Mouse (Mus musculus): ENCODE measurements at regions not wholly inside any gene's neighbourhood (a gene's known extent, or its start where the extent isn't known, plus 50 kb on each side); places are given as distances from the start of the nearest gene placed in this dataset.

GRCm38 (mm10) chr1:63946834-63947233 is 175.2 kb downstream of the Klf7 start:
- no peaks in the 10 kb centered on the region for H3K27me3 ChIP-seq (replicated peaks)
- no peak overlapping the region for H3K4me2 ChIP-seq (replicated peaks)
- no peak overlapping the region for H3K9ac ChIP-seq
- no peaks in the 10 kb centered on the region for H3K9me3 ChIP-seq
- H3K36me3 ChIP-seq, result no peaks in the 10 kb centered on the region
- no peak overlapping the region for H3K27ac ChIP-seq
- ATAC-seq (ENCODE audit: low FRiP score, low read depth), result no peak
- H3K4me3 ChIP-seq, result no peak overlapping the region
- 83% methylated on average over 5 of the region's 5 CpGs for WGBS
- no peaks in the 10 kb centered on the region; the same call in 1 of the 2 replicates for H3K4me1 ChIP-seq

- H3K9ac ChIP-seq, result no peak overlapping the region
- H3K4me3 ChIP-seq, result no peak overlapping the region
- no peaks in the 10 kb centered on the region for H3K36me3 ChIP-seq
- no peak overlapping the region for H3K4me2 ChIP-seq (replicated peaks)
- no peaks in the 10 kb centered on the region; the same call in 1 of the 2 replicates for H3K4me1 ChIP-seq
- H3K9me3 ChIP-seq, result no peaks in the 10 kb centered on the region
- no peaks in the 10 kb centered on the region for H3K27me3 ChIP-seq (replicated peaks)
- 44% methylated on average over 3 of the region's 3 CpGs for WGBS
- ATAC-seq (ENCODE audit: low FRiP score, low read depth), result no peak
- no peak overlapping the region for H3K27ac ChIP-seq
Measured at GRCm38 (mm10) chr1:63944786-63945185, 175.7 kb upstream of the 4933402D24Rik start.

GRCm38 (mm10) chr1:63938416-63938815 is 169.3 kb upstream of the 4933402D24Rik start:
- Histone ChIP-seq H3K27me3 (replicated peaks) (0 out of 2 replicates have a peak, but pooled peaks cover 3% of the 10 kb centered on the region), H3K9me3 (no peaks in the 10 kb centered on the region), H3K4me1 (no peaks in the 10 kb centered on the region), H3K9ac (no peak overlapping the region), H3K27ac (no peak overlapping the region), H3K36me3 (no peaks in the 10 kb centered on the region), H3K4me2 (replicated peaks) (no peak overlapping the region), H3K4me3 (no peak overlapping the region)
- WGBS, result 72% methylated on average over 4 of the region's 4 CpGs
- ATAC-seq (ENCODE audit: low FRiP score, low read depth), result no peak

- H3K4me3 ChIP-seq, result no peak overlapping the region
- no peak overlapping the region for H3K4me2 ChIP-seq (replicated peaks)
- no peak overlapping the region for H3K27ac ChIP-seq
- WGBS, result 49% methylated on average over 3 of the region's 3 CpGs
- H3K9me3 ChIP-seq, result no peaks in the 10 kb centered on the region
- no peak for ATAC-seq (ENCODE audit: low FRiP score, low read depth)
- H3K36me3 ChIP-seq, result no peaks in the 10 kb centered on the region
- H3K4me1 ChIP-seq, result no peaks in the 10 kb centered on the region
- H3K27me3 ChIP-seq (replicated peaks), result 0 out of 2 replicates have a peak, but pooled peaks cover 3% of the 10 kb centered on the region
- H3K9ac ChIP-seq, result no peak overlapping the region
Measured at GRCm38 (mm10) chr1:63937480-63937879, 168.4 kb upstream of the 4933402D24Rik start.

GRCm38 (mm10) chr1:63934570-63935280 is 165.7 kb upstream of the 4933402D24Rik start:
- ATAC-seq (ENCODE audit: low FRiP score, low read depth), result no peak
- H3K36me3 ChIP-seq, result no peaks in the 10 kb centered on the region

GRCm38 (mm10) chr1:63932484-63932883 is 163.4 kb upstream of the 4933402D24Rik start:
- Histone ChIP-seq H3K9me3 (no peaks in the 10 kb centered on the region), H3K27me3 (replicated peaks) (0 out of 2 replicates have a peak, but pooled peaks cover 3% of the 10 kb centered on the region), H3K27ac (no peak overlapping the region), H3K9ac (no peak overlapping the region), H3K4me1 (no peaks in the 10 kb centered on the region), H3K36me3 (no peaks in the 10 kb centered on the region), H3K4me2 (replicated peaks) (no peak overlapping the region), H3K4me3 (no peak overlapping the region)
- 41% methylated on average over 9 of the region's 9 CpGs for WGBS
- no peak for ATAC-seq (ENCODE audit: low FRiP score, low read depth)

More at GRCm38 (mm10) chr1:63934570-63935280, 165.7 kb upstream of the 4933402D24Rik start:
- no peak overlapping the region for H3K27ac ChIP-seq
- no peak overlapping the region for H3K4me2 ChIP-seq (replicated peaks)
- 0 out of 2 replicates have a peak, but pooled peaks cover 3% of the 10 kb centered on the region for H3K27me3 ChIP-seq (replicated peaks)
- WGBS, result 94% methylated on average over 8 of the region's 8 CpGs
- H3K9me3 ChIP-seq, result no peaks in the 10 kb centered on the region
- H3K9ac ChIP-seq, result no peak overlapping the region
- H3K4me1 ChIP-seq, result no peaks in the 10 kb centered on the region
- H3K4me3 ChIP-seq, result no peak overlapping the region

- Histone ChIP-seq H3K4me3 (no peak overlapping the region), H3K36me3 (no peaks in the 10 kb centered on the region), H3K4me1 (no peaks in the 10 kb centered on the region), H3K27ac (no peak overlapping the region), H3K27me3 (replicated peaks) (no peaks in the 10 kb centered on the region), H3K4me2 (replicated peaks) (no peak overlapping the region), H3K9me3 (no peaks in the 10 kb centered on the region), H3K9ac (no peak overlapping the region)
- no peak for ATAC-seq (ENCODE audit: low FRiP score, low read depth)
- 87% methylated on average over 4 of the region's 4 CpGs for WGBS
Measured at GRCm38 (mm10) chr1:63929362-63930125, 160.5 kb upstream of the 4933402D24Rik start.

- Histone ChIP-seq H3K27me3 (replicated peaks) (no peaks in the 10 kb centered on the region), H3K9ac (no peak overlapping the region), H3K4me1 (no peaks in the 10 kb centered on the region), H3K36me3 (no peaks in the 10 kb centered on the region), H3K4me3 (no peak overlapping the region), H3K4me2 (replicated peaks) (no peak overlapping the region), H3K27ac (no peak overlapping the region), H3K9me3 (no peaks in the 10 kb centered on the region)
- no peak for ATAC-seq (ENCODE audit: low FRiP score, low read depth)
- WGBS, result 84% methylated on average over 5 of the region's 5 CpGs
Measured at GRCm38 (mm10) chr1:63928850-63929249, 159.8 kb upstream of the 4933402D24Rik start.

- Histone ChIP-seq H3K4me2 (replicated peaks) (no peak overlapping the region), H3K4me3 (no peak overlapping the region), H3K27me3 (replicated peaks) (no peaks in the 10 kb centered on the region), H3K27ac (no peak overlapping the region), H3K9ac (no peak overlapping the region), H3K9me3 (no peaks in the 10 kb centered on the region), H3K4me1 (no peaks in the 10 kb centered on the region), H3K36me3 (no peaks in the 10 kb centered on the region)
- ATAC-seq (ENCODE audit: low FRiP score, low read depth), result no peak
- 88% methylated on average over 3 of the region's 3 CpGs for WGBS
Measured at GRCm38 (mm10) chr1:63928361-63928760, 159.3 kb upstream of the 4933402D24Rik start.

GRCm38 (mm10) chr1:63920181-63920933 is 151.3 kb upstream of the 4933402D24Rik start:
- no peak overlapping the region for H3K27ac ChIP-seq
- no peaks in the 10 kb centered on the region for H3K9me3 ChIP-seq
- no peak for ATAC-seq (ENCODE audit: low FRiP score, low read depth)
- H3K4me2 ChIP-seq (replicated peaks), result no peak overlapping the region
- no peak overlapping the region for H3K4me3 ChIP-seq
- 46% methylated on average over 8 of the region's 8 CpGs for WGBS
- H3K4me1 ChIP-seq, result no peaks in the 10 kb centered on the region
- H3K9ac ChIP-seq, result no peak overlapping the region
- no peaks in the 10 kb centered on the region for H3K27me3 ChIP-seq (replicated peaks)
- H3K36me3 ChIP-seq, result no peaks in the 10 kb centered on the region

GRCm38 (mm10) chr1:63918200-63918599 is 149.1 kb upstream of the 4933402D24Rik start:
- ATAC-seq (ENCODE audit: low FRiP score, low read depth), result no peak
- WGBS, result 73% methylated on average over 7 of the region's 7 CpGs

More at GRCm38 (mm10) chr1:63918200-63918599, 149.1 kb upstream of the 4933402D24Rik start:
- no peaks in the 10 kb centered on the region for H3K9me3 ChIP-seq
- no peaks in the 10 kb centered on the region for H3K4me1 ChIP-seq
- H3K9ac ChIP-seq, result no peak overlapping the region
- no peak overlapping the region for H3K27ac ChIP-seq
- no peak overlapping the region for H3K4me2 ChIP-seq (replicated peaks)
- no peak overlapping the region for H3K4me3 ChIP-seq
- H3K27me3 ChIP-seq (replicated peaks), result no peaks in the 10 kb centered on the region
- H3K36me3 ChIP-seq, result no peaks in the 10 kb centered on the region
